Mouse (Mus musculus) T-helper 2 cell (primary cell): Measurements from ENCODE around the gene Slit3.

Source experiments
- in situ Hi-C: fragments of 300-600 bp; cut with MboI, MseI; formaldehyde crosslinking; loops from one replicate; pipeline ENCODE4 v1.15.1; 2025; ENCODE audit warnings: high pct_unique_total_duplicates

Gene Slit3

DNA sequence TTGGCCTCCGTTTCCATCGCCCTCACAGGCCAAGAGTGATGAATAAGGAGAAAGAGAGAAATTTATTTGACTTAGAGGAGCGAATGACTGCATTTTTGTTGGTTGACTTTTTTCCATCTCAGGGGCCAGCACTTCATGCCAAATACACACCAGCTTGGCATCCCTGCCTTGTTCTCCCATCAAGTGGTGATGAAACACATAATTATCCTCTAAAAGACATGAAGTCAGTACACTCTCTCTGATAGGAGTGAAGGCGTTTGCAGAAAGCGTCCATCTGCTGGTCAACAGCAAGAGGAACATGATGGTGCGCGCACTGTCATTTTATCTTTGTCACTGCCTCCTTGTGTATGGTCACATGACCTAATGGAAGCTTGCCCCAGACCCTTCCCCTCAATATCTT is 75.8 kb downstream of the Slit3 start:
- in situ Hi-C loops = loop anchor here (10.0 kb wide), 1 partner anchor 488 kb away; no protein-coding TSS in a partner anchor

DNA sequence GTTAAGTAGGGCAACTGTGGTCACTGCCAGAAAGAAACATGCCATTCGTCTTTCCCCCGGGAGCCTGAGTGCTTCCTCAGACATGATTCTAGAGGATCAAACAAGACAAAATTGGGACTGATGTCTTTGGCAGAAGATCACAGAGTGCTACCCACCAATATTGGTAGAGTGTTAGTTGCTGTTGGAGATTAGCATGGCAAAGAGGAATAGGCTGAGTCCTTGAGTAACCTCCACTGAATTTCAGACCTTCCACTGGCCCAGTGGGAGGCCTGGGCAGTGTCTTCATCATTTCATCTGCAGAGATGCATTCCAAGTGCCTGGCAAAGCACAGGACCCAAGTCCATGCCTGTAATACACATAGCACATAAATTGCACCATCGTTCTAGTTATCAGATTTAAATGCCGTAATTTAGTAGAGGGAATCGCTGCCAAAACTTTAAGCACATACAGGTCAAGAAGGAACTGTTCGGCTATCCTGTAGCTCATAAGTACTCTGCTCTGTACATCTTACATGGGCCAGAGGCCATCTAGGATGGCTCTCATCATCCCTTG is 77.6 kb downstream of the Slit3 start:
- in situ Hi-C loops = loop anchor here (10.0 kb wide), 1 partner anchor 486 kb away; no protein-coding TSS in a partner anchor

- in situ Hi-C loops = no loop called here
Measured at GRCm38 (mm10) chr11:35202332-35202731, 81.3 kb downstream of the Slit3 start.

- in situ Hi-C loops = no loop called here
Measured at GRCm38 (mm10) chr11:35203673-35204072, 82.6 kb downstream of the Slit3 start.

- in situ Hi-C loops = no loop called here
Measured at GRCm38 (mm10) chr11:35204084-35204483, 83.1 kb downstream of the Slit3 start.

DNA sequence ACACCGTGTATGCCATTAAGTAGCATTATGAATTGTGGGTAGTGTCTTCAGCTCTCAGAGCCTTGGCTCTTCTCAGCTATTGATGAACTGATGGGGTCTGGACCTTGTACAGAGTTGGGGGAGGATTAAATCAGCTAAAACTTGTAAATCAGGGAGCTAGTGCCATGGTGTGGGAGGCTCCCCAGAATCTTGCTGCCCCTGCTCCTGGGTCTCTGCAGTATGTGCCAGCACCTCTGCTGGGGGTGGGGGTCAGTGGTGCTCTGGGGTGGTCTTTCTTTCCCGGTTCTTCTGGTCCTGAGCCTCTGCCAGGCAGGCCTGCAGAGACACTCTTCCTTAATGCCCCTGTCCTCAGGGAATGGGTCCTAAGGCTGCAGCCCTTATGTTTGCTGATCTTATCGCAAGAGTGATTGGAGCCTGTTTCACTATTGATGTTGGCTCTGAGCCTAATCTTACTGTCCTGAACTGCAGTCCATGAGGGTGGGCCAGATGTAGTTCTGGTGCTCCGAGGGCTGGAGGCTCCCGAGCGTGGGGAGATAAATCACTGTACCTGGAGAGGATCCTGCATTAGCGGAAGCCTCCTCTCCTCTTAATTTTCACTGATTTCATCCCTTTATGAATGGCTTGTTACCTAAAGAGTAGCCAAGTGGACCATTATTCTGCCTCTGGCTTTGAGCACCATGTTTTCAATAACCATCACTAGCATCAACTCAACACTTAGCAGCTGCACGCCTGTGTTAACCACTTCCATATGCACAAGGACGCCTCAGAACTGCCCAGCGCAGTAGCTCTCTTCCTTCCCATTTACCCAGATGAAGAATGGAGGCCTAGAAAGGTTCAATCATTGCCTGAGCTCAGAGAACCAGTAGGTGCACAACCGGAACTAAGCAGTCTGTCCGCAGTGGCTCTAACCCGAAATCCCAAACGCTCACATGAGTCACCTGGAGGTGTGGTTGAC is 90.0 kb downstream of the Slit3 start:
- in situ Hi-C loops = no loop called here

DNA sequence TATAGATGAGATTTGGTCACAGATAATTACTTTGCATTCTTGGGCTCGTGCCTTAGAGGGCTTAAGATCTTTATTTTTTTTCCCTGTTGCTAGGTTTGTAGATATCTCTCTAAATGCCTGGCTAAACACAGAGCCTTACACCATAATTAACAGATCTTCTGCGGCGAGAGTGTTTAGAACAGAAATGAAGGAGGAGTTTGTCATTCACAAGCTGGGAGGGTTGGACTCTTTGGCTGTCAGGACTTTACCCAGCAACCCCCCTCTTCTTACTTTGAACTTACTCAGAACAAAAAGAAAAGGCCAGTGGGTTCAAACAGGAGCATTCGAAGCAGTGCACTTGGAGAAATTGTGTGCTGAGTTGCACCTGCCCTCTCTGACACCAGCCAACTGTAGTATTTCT is 103.0 kb downstream of the Slit3 start:
- in situ Hi-C loops = loop anchor here (10.0 kb wide), 1 partner anchor 1059 kb away; no protein-coding TSS in a partner anchor

DNA sequence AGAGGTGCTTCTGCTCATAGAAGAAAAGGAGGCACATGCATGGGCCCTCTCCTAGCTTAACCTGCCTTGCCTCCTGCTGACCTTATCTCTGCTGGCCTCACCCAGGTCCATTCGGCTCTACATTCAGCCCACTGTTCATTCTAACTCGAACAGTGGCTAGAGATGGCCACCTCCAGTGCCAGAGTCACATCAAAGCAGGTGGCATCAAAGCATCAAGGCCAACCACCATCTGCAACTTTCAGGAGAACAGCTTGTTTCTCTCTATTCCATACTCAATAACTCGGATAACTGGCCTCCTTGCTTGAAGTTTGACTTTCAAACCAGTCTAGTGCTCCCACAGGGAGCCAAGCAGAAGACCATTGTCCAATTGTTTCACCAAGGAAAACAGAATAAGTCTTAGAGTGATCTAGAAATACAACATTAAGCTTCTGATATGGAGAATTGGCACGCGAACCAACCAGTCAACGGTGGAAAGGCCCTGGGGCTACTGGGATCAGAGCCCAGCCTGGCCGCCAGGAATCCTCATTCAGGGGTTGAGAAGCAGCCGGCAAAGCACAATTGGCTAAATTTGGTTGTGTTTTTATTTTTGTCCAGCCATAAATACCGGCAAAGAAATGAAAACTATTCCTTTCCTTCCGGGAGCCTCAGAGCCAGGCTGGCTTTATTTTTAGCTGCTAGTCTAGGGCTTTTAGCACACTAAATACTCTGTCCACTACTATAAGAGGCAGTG is 110.5 kb downstream of the Slit3 start:
- in situ Hi-C loops = no loop called here

- in situ Hi-C loops = no loop called here
Measured at GRCm38 (mm10) chr11:35232321-35232720, 111.3 kb downstream of the Slit3 start.

DNA sequence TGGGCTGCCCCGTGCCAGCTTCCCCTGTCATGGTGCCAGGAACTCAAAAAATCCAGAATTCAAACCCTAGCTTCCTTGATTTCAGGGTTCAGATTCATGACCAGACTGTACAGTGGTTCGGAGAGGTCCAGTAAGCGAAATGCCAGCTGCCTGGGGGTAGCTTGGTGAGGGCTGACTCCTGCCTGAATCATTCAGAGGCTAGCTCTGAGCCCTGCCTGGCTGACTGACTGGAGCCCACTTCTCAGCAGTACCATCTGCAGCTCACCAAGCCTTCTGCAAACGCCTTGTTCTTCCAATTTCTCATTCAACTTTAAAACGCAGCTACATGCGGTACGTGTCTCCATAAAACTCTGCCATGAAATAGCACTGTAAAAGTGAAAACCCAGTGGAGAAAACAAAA is 120.4 kb downstream of the Slit3 start:
- in situ Hi-C loops = no loop called here

GRCm38 (mm10) chr11:35243597-35243996 is 122.6 kb downstream of the Slit3 start:
- in situ Hi-C loops = no loop called here

- in situ Hi-C loops = no loop called here
Measured at GRCm38 (mm10) chr11:35244526-35244925, 123.5 kb downstream of the Slit3 start.

DNA sequence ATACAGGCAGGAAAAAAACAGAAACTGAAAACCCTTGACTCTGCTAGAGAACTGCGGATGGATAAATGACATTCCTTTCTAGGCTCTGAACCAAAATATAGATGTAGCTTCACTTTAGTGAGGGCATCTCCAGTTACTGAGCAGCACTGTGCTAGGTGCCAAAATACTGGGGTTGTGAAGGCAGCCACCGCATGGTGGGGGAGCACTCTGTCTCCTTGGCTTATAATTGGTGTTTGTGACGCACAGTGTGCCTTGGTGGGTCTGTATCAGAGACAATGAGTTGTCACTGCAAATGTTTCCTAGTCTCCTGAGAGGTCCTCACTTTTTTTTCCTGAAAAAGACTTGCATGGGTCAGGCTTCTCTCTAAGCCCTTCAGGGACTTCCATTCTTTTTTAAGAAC is 125.6 kb downstream of the Slit3 start:
- in situ Hi-C loops = no loop called here

DNA sequence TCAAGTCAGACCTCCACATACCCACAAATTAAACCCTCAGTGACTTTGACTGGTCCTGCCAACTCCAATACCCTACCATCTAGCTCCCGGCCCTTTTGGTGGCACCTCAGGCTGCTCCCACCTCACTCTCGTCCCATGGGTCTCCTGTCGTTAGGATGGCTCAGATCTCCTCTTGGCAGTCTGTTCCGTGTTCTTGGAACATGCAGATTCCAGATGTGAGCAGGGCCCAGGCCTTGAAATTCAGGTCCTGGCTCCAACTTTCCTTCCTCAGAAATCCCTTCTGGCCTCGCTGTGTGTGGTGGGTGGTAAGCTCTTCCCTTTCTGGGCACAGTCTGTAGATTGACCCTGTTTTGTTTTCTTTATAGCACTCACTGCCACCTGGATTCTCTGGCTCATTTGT is 127.1 kb downstream of the Slit3 start:
- in situ Hi-C loops = no loop called here

GRCm38 (mm10) chr11:35250871-35251418 is 129.9 kb downstream of the Slit3 start:
- in situ Hi-C loops = no loop called here

DNA sequence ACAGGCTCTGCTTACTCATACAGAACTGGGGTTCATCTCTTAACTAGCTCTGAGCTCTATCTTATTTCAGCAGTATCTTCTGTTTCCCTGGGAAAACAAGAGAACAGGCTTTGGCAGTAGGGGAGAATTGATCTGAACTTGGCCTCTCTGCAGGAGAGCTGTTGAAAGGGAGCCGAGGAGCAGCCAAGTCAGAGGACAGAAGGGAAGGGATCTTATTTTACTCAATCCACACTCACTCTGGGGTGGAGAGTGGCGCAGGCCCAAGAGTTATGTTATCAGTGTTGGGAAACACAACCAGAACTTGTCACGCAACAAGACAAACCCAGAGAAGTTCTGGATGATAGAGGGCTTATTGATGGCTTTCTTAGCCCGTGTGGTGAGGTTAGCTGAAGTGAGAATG is 130.9 kb downstream of the Slit3 start:
- in situ Hi-C loops = no loop called here

- in situ Hi-C loops = no loop called here
Measured at GRCm38 (mm10) chr11:35257351-35257750, 136.3 kb downstream of the Slit3 start.

DNA sequence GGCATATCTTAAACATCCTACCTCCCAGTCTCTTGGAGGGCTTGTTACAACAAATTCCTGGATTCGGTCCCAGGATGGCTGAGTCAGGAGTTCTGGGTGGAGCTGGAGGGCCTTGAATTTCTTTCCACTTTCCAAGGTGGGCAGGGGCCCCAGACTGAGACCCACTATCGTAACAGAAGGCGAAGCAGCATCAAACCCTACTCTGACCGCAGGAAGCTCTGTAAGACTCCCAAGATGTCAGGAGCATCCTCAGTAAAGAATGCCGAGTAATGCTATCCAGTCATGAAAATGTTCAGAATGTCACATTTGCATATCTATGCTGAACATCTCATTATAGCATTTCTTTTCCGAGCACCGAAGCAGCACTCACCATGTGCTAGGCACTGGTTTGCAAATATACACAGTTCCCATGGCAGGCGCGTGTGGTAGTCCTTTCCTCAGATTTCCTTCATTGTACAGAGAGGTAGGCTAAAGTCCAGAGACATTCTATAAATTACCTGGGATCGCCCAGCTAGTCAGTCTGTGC is 140.6 kb downstream of the Slit3 start:
- in situ Hi-C loops = no loop called here

GRCm38 (mm10) chr11:35262289-35262941 is 141.4 kb downstream of the Slit3 start:
- in situ Hi-C loops = no loop called here

- in situ Hi-C loops = no loop called here
Measured at GRCm38 (mm10) chr11:35264749-35265148, 143.7 kb downstream of the Slit3 start.

GRCm38 (mm10) chr11:35270396-35270795 is 149.4 kb downstream of the Slit3 start:
- in situ Hi-C loops = no loop called here
